Mouse (Mus musculus) bone marrow, adult 2 months (tissue): ENCODE results near the gene Ank2. TPM values are rescaled to one million over a fixed set of nuclear protein-coding genes. Genes with fewer than 3 reads are reported as not detected.

ENCODE experiments used
- H3K27ac ChIP-seq: fragments of 200-500 bp; 2 replicates; pipeline ENCODE4 v1.5.1; 2012; ENCODE audit warnings: low read depth, mild to moderate bottlenecking, control low read depth, inconsistent platforms, low read length; ENCODE audit not compliant: control insufficient read depth, poor library complexity, insufficient read depth
- H3K4me1 ChIP-seq: fragments of 200-500 bp; 2 replicates; pipeline ENCODE4 v1.6.1; 2011; ENCODE audit warnings: low read length; ENCODE audit not compliant: control insufficient read depth, insufficient read depth
- H3K4me3 ChIP-seq: fragments of 200-500 bp; replicated peaks from 2 replicates; pipeline ENCODE3; 2011; ENCODE audit warnings: mild to moderate bottlenecking, low read depth, low read length, control low read depth; ENCODE audit not compliant: control insufficient read depth
- CTCF ChIP-seq: fragments of 200-500 bp; IDR thresholded peaks from 2 replicates; pipeline ENCODE4 v1.5.1; 2011; ENCODE audit warnings: low read length, control low read depth; ENCODE audit not compliant: control insufficient read depth, insufficient read depth
- POLR2A ChIP-seq: fragments of 200-500 bp; IDR thresholded peaks from 2 replicates; pipeline ENCODE4 v1.6.1; 2011; ENCODE audit warnings: low read depth, mild to moderate bottlenecking, control low read depth, low read length, borderline replicate concordance; ENCODE audit not compliant: control insufficient read depth
- WGBS: fragments of 180-500 bp; shearing (Covaris S2); methylation state at CpG from one replicate; pipeline ENCODE4 v1.1.7; 2018; 5-methylcytosine and 5-hydroxymethylcytosine counted together
- polyA plus RNA-seq: library from polyadenylated mRNA; stranded (reverse); fragments of >200 nt; gene quantifications from 2 replicates; pipeline ENCODE4 v1.2.4, GENCODE M21; 2011; ENCODE audit warnings: low replicate concordance; ENCODE audit not compliant: missing spikeins, insufficient read depth, insufficient read length

Ank2 gene
- polyA plus RNA-seq, 1 experiment, result 5.5 TPM

- 64% methylated on average over 5 of the region's 5 CpGs for WGBS
- TF ChIP-seq CTCF (no peak), POLR2A (no peak)
- Histone ChIP-seq H3K4me3 (no peak overlapping the region), H3K4me1 (no peaks in the 10 kb centered on the region), H3K27ac (no peak overlapping the region)
These were observed 28.4 kb upstream of the Ank2 start for GRCm38 (mm10) chr3:127527465-127528034.

- no peak for TF ChIP-seq CTCF
- no peak for TF ChIP-seq POLR2A
- H3K4me1 ChIP-seq, result no peaks in the 10 kb centered on the region
- WGBS, result 75% methylated on average over 8 of the region's 8 CpGs
- H3K27ac ChIP-seq, result no peak overlapping the region
- no peak overlapping the region for H3K4me3 ChIP-seq
These were observed 26.2 kb upstream of the Ank2 start for GRCm38 (mm10) chr3:127525188-127525819.

GRCm38 (mm10) chr3:127521156-127521555 is 22.0 kb upstream of the Ank2 start:
- 70% methylated on average over 10 of the region's 10 CpGs for WGBS
- TF ChIP-seq CTCF (no peak), POLR2A (no peak)

GRCm38 (mm10) chr3:127520300-127520699 is 21.1 kb upstream of the Ank2 start:
- TF ChIP-seq POLR2A, result no peak
- no peak for TF ChIP-seq CTCF
- H3K4me3 ChIP-seq, result no peak overlapping the region
- 77% methylated on average over 6 of the region's 6 CpGs for WGBS
- no peaks in the 10 kb centered on the region for H3K4me1 ChIP-seq
- H3K27ac ChIP-seq, result no peak overlapping the region

More at GRCm38 (mm10) chr3:127521156-127521555, 22.0 kb upstream of the Ank2 start:
- H3K4me3 ChIP-seq, result no peak overlapping the region
- no peaks in the 10 kb centered on the region for H3K4me1 ChIP-seq
- no peak overlapping the region for H3K27ac ChIP-seq

GRCm38 (mm10) chr3:127515251-127515650 is 16.1 kb upstream of the Ank2 start:
- no peaks in the 10 kb centered on the region for H3K4me1 ChIP-seq
- no peak overlapping the region for H3K4me3 ChIP-seq
- 88% methylated on average over 1 of the region's 1 CpGs for WGBS
- no peak for TF ChIP-seq POLR2A
- no peak overlapping the region for H3K27ac ChIP-seq

- H3K4me3 ChIP-seq, result no peak overlapping the region
- 52% methylated on average over 2 of the region's 2 CpGs for WGBS
- TF ChIP-seq CTCF (no peak), POLR2A (no peak)
- no peaks in the 10 kb centered on the region for H3K4me1 ChIP-seq
- no peak overlapping the region for H3K27ac ChIP-seq
These were observed 14.5 kb upstream of the Ank2 start for GRCm38 (mm10) chr3:127513699-127514098.

GRCm38 (mm10) chr3:127512794-127513335 is 13.7 kb upstream of the Ank2 start:
- 77% methylated on average over 15 of the region's 15 CpGs for WGBS
- no peak overlapping the region for H3K27ac ChIP-seq
- no peak overlapping the region for H3K4me3 ChIP-seq
- H3K4me1 ChIP-seq, result no peaks in the 10 kb centered on the region
- no peak for TF ChIP-seq CTCF
- TF ChIP-seq POLR2A, result no peak

- Histone ChIP-seq H3K27ac (no peak overlapping the region), H3K4me3 (no peak overlapping the region), H3K4me1 (no peaks in the 10 kb centered on the region)
- WGBS, result 76% methylated on average over 12 of the region's 12 CpGs
- TF ChIP-seq POLR2A (no peak), CTCF (no peak)
These were observed 12.9 kb upstream of the Ank2 start for GRCm38 (mm10) chr3:127511786-127512746.
